Mouse (Mus musculus) lung, adult 2 months (tissue): Measurements from ENCODE around the gene Mrps18b. TPM values are rescaled to one million over a fixed set of nuclear protein-coding genes. Genes with fewer than 3 reads are reported as not detected.

ENCODE experiments used
- DNase-seq: peaks from one replicate; pipeline ENCODE4 v3.0.0; 2022
- H3K4me1 ChIP-seq: fragments of 200-500 bp; 2 replicates; pipeline ENCODE4 v1.6.1; 2011; ENCODE audit warnings: low read length; ENCODE audit not compliant: control insufficient read depth, insufficient read depth
- H3K4me3 ChIP-seq: fragments of 200-500 bp; replicated peaks from 2 replicates; pipeline ENCODE3; 2011; ENCODE audit warnings: low read depth, mild to moderate bottlenecking, control low read depth, low read length; ENCODE audit errors: extremely low read depth
- CTCF ChIP-seq: fragments of 200-500 bp; IDR thresholded peaks from 2 replicates; pipeline ENCODE4 v1.5.1; 2011; ENCODE audit warnings: mild to moderate bottlenecking, low read length, control low read depth; ENCODE audit not compliant: insufficient read depth
- POLR2A ChIP-seq: fragments of 200-500 bp; IDR thresholded peaks from 2 replicates; pipeline ENCODE4 v1.6.1; 2011; ENCODE audit warnings: low read depth, mild to moderate bottlenecking, control low read depth, low read length, borderline replicate concordance; ENCODE audit errors: extremely low read depth
- WGBS: fragments of 180-500 bp; shearing (Covaris S2); methylation state at CpG from one replicate; pipeline ENCODE4 v1.1.7; 2018; 5-methylcytosine and 5-hydroxymethylcytosine counted together
- polyA plus RNA-seq: library from polyadenylated mRNA; depleted of rRNA; stranded (reverse); fragments of >200 nt; gene quantifications from 2 replicates; pipeline ENCODE4 v1.2.3, GENCODE M21; 2012; rRNA removed

Gene Mrps18b
- polyA plus RNA-seq, 1 experiment: 43.8 TPM

GRCm38 (mm10) chr17:35866911-35867890 is 49.0 kb downstream of the Mrps18b start:
- TF ChIP-seq CTCF: peak; percentile 31; the same call in 1 of the 2 replicates
- TF ChIP-seq POLR2A: no peak
- H3K4me1 ChIP-seq: peaks cover 5% of the 10 kb centered on the region; the same call in 1 of the 2 replicates
- DNase-seq: peak; percentile 51
- 9% methylated on average over 26 of the region's 26 CpGs for WGBS
- H3K4me3 ChIP-seq: peak overlapping the region; percentile 93

GRCm38 (mm10) chr17:35866281-35866831 is 49.8 kb downstream of the Mrps18b start:
- TF ChIP-seq CTCF (no peak), POLR2A (peak; percentile 66; the same call in 1 of the 2 replicates)
- WGBS: 1% methylated on average over 38 of the region's 38 CpGs
- peak; percentile 63 for DNase-seq
- peak overlapping the region; percentile 93 for H3K4me3 ChIP-seq
- H3K4me1 ChIP-seq: peaks cover 3% of the 10 kb centered on the region; the same call in 1 of the 2 replicates

- H3K4me1 ChIP-seq: peaks cover 3% of the 10 kb centered on the region; the same call in 1 of the 2 replicates
- peak within 1 kb of the TSS; percentile 93 for H3K4me3 ChIP-seq
- WGBS: 2% methylated on average over 46 of the region's 48 CpGs
- peak; percentile 64 for DNase-seq
- peak; percentile 67; the same call in 1 of the 2 replicates for TF ChIP-seq POLR2A
- no peak for TF ChIP-seq CTCF
Observed at GRCm38 (mm10) chr17:35865481-35866280, 50.5 kb downstream of the Mrps18b start, which contains the start of gene Ppp1r18. Ppp1r18 (plus strand) TSS chr17:35865593.

GRCm38 (mm10) chr17:35864832-35865353 is 51.3 kb downstream of the Mrps18b start:
- H3K4me3 ChIP-seq: peak overlapping the region; percentile 6
- H3K4me1 ChIP-seq: 0 out of 2 replicates have a peak, but pooled peaks cover 3% of the 10 kb centered on the region
- DNase-seq: no peak
- WGBS: 32% methylated on average over 10 of the region's 10 CpGs
- TF ChIP-seq POLR2A: no peak
- no peak for TF ChIP-seq CTCF

GRCm38 (mm10) chr17:35861198-35861857 is 54.9 kb downstream of the Mrps18b start, which contains the start of gene Nrm:
Nrm (plus strand) TSS chr17:35861318.
- DNase-seq: peak; percentile 96
- peak within 1 kb of the TSS; percentile 82 for H3K4me3 ChIP-seq
- WGBS: 2% methylated on average over 47 of the region's 47 CpGs
- 0 out of 2 replicates have a peak, but pooled peaks cover 3% of the 10 kb centered on the region for H3K4me1 ChIP-seq
- peak; percentile 15; the same call in 1 of the 2 replicates for TF ChIP-seq CTCF
- TF ChIP-seq POLR2A: peak; percentile 53; the same call in 1 of the 2 replicates

GRCm38 (mm10) chr17:35860831-35861197 is 55.4 kb downstream of the Mrps18b start:
- WGBS: 4% methylated on average over 12 of the region's 12 CpGs
- TF ChIP-seq CTCF: no peak
- TF ChIP-seq POLR2A: no peak
- Histone ChIP-seq H3K4me1 (0 out of 2 replicates have a peak, but pooled peaks cover 3% of the 10 kb centered on the region), H3K4me3 (peak overlapping the region; percentile 39)
- DNase-seq: no peak

Other genes starting within 250 kb of the Mrps18b start
- 44.0 and 46.6 TPM in 2 replicates for gene Vars2, start 248.8 kb downstream of the Mrps18b start, polyA plus RNA-seq
- 21.3 and 22.5 TPM in 2 replicates for gene Gtf2h4, start 242.7 kb downstream of the Mrps18b start, polyA plus RNA-seq
- gene Ddr1, start 211.8 kb downstream of the Mrps18b start, polyA plus RNA-seq: 63.9 and 66.2 TPM in 2 replicates
- gene Ier3, start 94.7 kb downstream of the Mrps18b start, polyA plus RNA-seq: 133 TPM in 2 replicates
- gene Flot1, start 93.2 kb downstream of the Mrps18b start, polyA plus RNA-seq: 81.9 and 89.7 TPM in 2 replicates
- gene Tubb5, start 78.1 kb downstream of the Mrps18b start, polyA plus RNA-seq: 258 and 298 TPM in 2 replicates
- gene Mdc1, start 74.9 kb downstream of the Mrps18b start, polyA plus RNA-seq: 6.8 and 8.2 TPM in 2 replicates
- 16.5 and 26.2 TPM in 2 replicates for gene Nrm, start 55.1 kb downstream of the Mrps18b start, polyA plus RNA-seq
- gene Ppp1r18, start 50.8 kb downstream of the Mrps18b start, polyA plus RNA-seq: 53.9 and 61.5 TPM in 2 replicates
- gene Dhx16, start 36.6 kb downstream of the Mrps18b start, polyA plus RNA-seq: 62.8 and 70.1 TPM in 2 replicates
- gene 2310061I04Rik, start 19.0 kb downstream of the Mrps18b start, polyA plus RNA-seq: 36.1 and 38.1 TPM in 2 replicates
- 49.4 and 57.7 TPM in 2 replicates for gene Atat1, start 6.3 kb downstream of the Mrps18b start, polyA plus RNA-seq
- gene Ppp1r10, start within 50 bp of the Mrps18b start, polyA plus RNA-seq: 27.4 and 28.6 TPM in 2 replicates
- gene Abcf1, start 53.4 kb upstream of the Mrps18b start, polyA plus RNA-seq: 56.3 and 60.6 TPM in 2 replicates
- 34.1 and 37.1 TPM in 2 replicates for gene Gnl1, start 63.5 kb upstream of the Mrps18b start, polyA plus RNA-seq
- 16.0 and 19.0 TPM in 2 replicates for gene Prr3, start 63.8 kb upstream of the Mrps18b start, polyA plus RNA-seq
- 9.2 and 16.5 TPM in 2 replicates for gene H2-T24, start 104.2 kb upstream of the Mrps18b start, polyA plus RNA-seq
- gene H2-T23, start 116.5 kb upstream of the Mrps18b start, polyA plus RNA-seq: 180 and 232 TPM in 2 replicates
- 53.9 and 55.1 TPM in 2 replicates for gene H2-T22, start 126.4 kb upstream of the Mrps18b start, polyA plus RNA-seq
- not detected in 2 replicates for gene Gm6034, start 126.6 kb upstream of the Mrps18b start, polyA plus RNA-seq
- not detected in 2 replicates for gene Gm11127, start 142.0 kb upstream of the Mrps18b start, polyA plus RNA-seq
- 0.22 and 0.29 TPM in 2 replicates for gene Gm19684, start 205.3 kb upstream of the Mrps18b start, polyA plus RNA-seq
- gene Gm7030, start 213.0 kb upstream of the Mrps18b start, polyA plus RNA-seq: not detected in 2 replicates